Mouse (Mus musculus): Measurements from ENCODE around the gene Olfr668.
"Not testable (repeated sequence)": the region's sequence is repeated elsewhere in the genome, so short reads cannot be mapped to it uniquely, and the experiment has no call there.

The Olfr668 gene

GRCm38 (mm10) chr7:104927957-104928356 is at the start of gene Olfr668:
Gene Olfr668 (minus strand): TSS chr7:104928057.
- in situ Hi-C loops (cut with MboI, MseI), result no loop called here

DNA sequence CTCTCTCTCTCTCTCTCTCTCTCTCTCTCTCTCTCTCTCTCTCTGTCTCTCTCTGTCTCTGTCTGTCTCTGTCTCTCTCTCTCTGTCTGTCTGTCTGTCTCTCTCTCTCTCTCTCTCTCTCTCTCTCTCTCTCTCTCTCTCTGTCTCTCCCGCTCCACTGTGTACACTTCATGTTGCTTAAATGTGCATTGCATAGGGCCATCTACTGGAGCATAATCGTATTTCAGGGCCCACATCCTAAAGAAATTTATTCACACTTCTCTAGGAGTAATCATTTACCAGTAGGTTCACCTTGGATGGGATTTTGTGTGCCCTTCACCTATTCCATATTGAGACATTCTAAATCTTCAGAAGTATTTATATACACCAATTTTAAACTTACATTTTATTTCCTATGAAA is 44.6 kb upstream of the Olfr668 start:
- in situ Hi-C loops (cut with MboI, MseI), result not testable (repeated sequence)

DNA sequence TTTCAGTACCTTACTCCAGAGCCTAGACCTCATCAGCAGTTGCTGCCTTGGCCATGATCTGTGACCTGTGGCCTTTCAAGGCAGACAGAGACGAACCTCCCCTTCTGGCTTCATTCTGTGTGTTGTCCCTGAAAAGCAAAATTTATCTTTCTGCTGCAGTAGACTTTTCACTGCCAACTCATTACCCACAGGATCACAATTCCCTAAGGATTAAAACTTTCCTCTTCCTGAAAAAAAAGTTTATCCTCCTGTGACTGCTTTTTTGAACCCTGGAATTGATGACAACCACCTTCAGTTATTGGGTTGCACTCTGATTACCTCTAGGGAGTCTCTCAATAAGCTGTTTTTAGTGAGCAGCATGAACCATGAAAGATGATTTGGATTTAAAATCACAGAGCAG is 34.7 kb upstream of the Olfr668 start, which contains the start of gene Olfr670:
TSS of gene Olfr670 (minus strand) at position 101 of the 400 bp plus-strand sequence.
- in situ Hi-C loops (cut with MboI, MseI), result no loop called here

DNA sequence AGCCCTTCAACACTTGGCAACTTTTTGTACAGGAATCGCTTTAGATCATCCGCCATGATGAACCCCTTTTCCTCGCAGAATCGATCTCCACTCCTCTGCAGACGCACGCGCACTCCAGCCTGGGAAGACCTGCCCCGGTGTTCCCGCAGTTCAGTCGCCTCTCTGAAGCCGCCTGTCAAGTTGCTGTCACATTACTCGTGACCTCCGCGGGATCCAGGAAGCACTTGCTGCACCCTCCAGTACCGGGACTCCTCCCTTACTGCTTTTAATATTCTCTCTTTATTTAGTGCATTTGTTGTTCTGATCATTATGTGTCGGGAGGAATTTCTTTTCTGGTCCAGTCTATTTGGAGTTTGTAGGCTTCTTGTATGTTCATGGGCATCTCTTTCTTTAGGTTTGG is 22.4 kb upstream of the Olfr668 start:
- in situ Hi-C loops (cut with MboI, MseI), result not testable (repeated sequence)

DNA sequence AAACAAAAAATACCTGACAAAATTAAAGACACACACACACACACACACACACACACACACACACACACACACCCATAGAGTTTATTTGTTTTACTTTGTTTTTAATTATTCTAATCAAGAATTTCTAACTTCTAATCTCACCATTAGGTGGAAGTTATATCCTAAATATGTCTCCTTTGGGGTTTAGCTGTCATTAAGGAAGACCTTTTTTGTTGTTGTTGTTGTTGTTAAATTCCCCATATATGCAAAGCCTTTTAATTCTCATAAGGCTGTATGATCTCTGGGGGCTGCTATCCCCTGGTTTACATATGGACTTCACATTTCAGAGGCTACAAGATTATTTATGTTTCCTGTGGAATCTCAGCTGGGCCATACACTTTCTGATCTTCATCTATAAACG is 6.1 kb upstream of the Olfr668 start, which contains the start of gene Olfr669:
TSS of gene Olfr669 (plus strand) at position 301 of the 400 bp plus-strand sequence.
- in situ Hi-C loops (cut with MboI, MseI), result no loop called here

DNA sequence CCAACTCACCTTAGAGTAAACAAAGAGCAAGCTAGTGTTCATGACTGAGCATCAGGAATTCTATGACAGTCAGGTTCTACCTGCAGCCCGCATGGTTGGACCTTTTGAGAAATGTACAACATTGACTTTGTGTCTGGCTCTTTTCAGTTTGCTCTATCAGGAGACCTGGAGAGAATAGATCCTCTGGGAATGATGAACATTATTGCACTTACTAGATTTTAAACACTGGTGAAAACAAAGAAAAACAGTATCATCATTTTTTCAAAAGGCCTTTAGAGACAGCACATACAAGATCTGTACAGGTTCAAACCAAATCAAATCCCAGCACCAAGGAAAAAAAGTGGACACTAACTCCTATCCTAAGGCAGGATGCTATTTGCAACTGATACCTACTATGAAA is 6.5 kb downstream of the Olfr668 start, which contains the start of gene Olfr667:
TSS of gene Olfr667 (minus strand) at position 101 of the 400 bp plus-strand sequence.
- in situ Hi-C loops (cut with MboI, MseI), result no loop called here

GRCm38 (mm10) chr7:104895852-104896251 is 32.0 kb downstream of the Olfr668 start, which contains the start of gene Olfr666:
Gene Olfr666 (minus strand): TSS chr7:104895952.
- in situ Hi-C loops (cut with MboI, MseI), result no loop called here

DNA sequence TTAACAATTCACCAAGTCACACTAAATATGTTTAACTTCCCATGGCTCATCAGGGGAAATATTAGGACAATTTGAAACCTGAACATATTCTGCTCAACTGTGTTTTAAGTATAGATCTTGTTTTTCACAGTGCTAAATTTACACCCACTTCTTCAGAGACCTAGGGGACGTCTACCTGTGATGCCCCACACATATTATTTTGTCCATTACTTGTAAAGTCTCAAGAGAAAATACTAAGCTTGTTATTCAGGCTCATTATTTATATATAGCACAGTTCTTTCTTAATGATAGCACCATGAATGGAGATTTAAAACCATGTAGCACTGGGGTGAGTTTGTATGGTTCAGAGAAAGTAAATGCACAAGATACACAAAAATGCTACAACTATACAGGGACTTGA is 50.1 kb downstream of the Olfr668 start, which contains the start of gene Olfr665:
TSS of gene Olfr665 (plus strand) at position 301 of the 400 bp plus-strand sequence.
- in situ Hi-C loops (cut with MboI, MseI), result no loop called here

Data from T-helper 2 cell (primary cell).